Mouse (Mus musculus) stomach, postnatal 0 days (tissue): ENCODE results near the gene Gemin2.

Experiments
- CTCF ChIP-seq: IDR thresholded peaks from 2 replicates; pipeline ENCODE4 v1.5.1; 2016; ENCODE audit warnings: antibody characterized with exemption, low read depth, mild to moderate bottlenecking, moderate library complexity
- EP300 ChIP-seq: optimal IDR thresholded peaks from 2 replicates; pipeline ENCODE3; 2016; ENCODE audit warnings: antibody characterized with exemption

DNA sequence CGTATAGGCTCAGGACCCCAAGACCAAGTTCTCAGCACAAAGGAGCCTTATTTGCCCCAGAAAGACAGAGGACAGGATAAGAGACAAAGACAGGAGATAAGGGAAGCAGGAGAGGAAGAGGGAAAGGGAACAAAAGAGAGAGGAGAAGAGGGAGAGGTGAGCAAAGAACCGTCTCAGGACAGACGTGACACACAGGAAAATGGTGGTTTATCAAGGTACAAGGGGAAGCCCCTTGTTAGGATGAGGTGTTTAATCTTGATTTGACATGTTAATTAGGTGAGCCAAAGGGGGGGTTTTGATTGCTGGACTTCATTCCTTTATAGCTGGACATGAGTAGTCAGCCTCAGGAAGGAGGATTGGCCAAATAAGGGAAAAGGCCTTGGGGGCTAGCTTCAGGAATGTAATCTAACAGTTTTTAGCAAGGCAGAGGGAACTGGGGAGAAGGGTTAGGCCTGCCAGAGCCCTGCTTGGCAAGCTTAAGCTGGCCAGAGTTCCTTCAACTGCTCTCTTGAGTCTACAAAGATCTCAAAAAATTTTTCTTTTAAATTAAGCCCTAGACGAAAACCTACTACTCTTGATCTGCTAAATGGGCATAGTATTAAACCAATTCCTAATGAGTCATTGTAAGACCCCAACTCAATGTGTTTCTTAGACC, 42.1 kb downstream of the Gemin2 start:
- no peak for TF ChIP-seq CTCF
- no peak for TF ChIP-seq EP300
